Mouse (Mus musculus): ENCODE measurements around the gene Gab2. TPM values are rescaled to one million over a fixed set of nuclear protein-coding genes. Genes with fewer than 3 reads are reported as not detected.

Gene Gab2
- total and polyA plus RNA-seq, 3 experiments: 0.12 to 0.50 (median 0.30) TPM

DNA sequence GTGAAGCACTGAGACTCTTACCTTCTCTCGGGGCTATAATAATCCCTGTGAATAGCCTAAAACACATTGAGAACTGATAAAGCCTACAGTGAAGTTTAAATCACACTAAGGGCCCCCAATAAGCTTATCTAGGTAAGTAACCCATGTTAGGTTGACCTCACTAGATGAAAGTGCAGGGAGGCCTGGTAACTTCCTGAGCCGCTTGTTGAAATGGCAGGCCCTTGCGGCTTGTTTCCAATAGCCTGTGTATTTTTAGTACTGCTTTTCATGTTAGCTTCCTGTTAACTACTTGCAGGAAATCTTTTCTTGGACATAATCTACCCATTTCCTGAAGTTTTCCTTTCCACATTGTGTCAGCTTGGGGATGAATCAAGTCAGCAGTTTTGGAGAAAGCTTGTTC, 90.7 kb downstream of the Gab2 start:
- H3K9ac ChIP-seq (ENCODE audit: insufficient read depth, low read depth): no peak overlapping the region
- H3K4me3 ChIP-seq (replicated peaks in 1 of 3; ENCODE audit: low read depth in 2 of 3, low read length in 2 of 3, poor library complexity in 1 of 3): no peak overlapping the region
- dilution Hi-C loops (cut with MboI; ENCODE audit: extremely low pct_ligation_motif_present, extremely low pct_unique_long_range_greater_than_20kb, low sequenced_read_pairs): no loop called here
- H3K79me2 ChIP-seq (replicated peaks; ENCODE audit: control insufficient read depth, extremely low read depth, insufficient read depth, poor library complexity, severe bottlenecking): no peaks in the 10 kb centered on the region
- H3K27ac ChIP-seq (ENCODE audit: insufficient read depth, low read depth): no peak overlapping the region
- no peaks in the 10 kb centered on the region for H3K27me3 ChIP-seq (replicated peaks)
- in situ Hi-C loops (cut with MboI; ENCODE audit: low pct_ligation_motif_present, low pct_unique_long_range_greater_than_20kb, low sequenced_read_pairs): no loop called here
- no peaks in the 10 kb centered on the region for H3K9me3 ChIP-seq (replicated peaks; ENCODE audit: low read length)
- H3K36me3 ChIP-seq (replicated peaks in 1 of 2; ENCODE audit: control insufficient read depth in 1 of 2, insufficient read depth in 1 of 2, low read length in 1 of 2): no peaks in the 10 kb centered on the region
- peaks cover 0 to 10% of the 10 kb centered on the region in 2 experiments; a peak in 2 of 4 replicates for H3K4me1 ChIP-seq (ENCODE audit: control insufficient read depth in 1 of 2, insufficient read depth in 2 of 2)
- no peak for DNase-seq (ENCODE audit: extremely low read depth)
- no peak for TF ChIP-seq NELFE (IDR thresholded peaks at IDR 0.05; ENCODE audit: low read depth, low read length)
- no peak for TF ChIP-seq POLR2AphosphoS2 (IDR thresholded peaks at IDR 0.05; ENCODE audit: low read depth, low read length)
- TF ChIP-seq MEF2A (IDR thresholded peaks at IDR 0.05; ENCODE audit: borderline replicate concordance, low read depth, low read length): no peak
- no peak for TF ChIP-seq MAZ (IDR thresholded peaks at IDR 0.05; ENCODE audit: low read depth, low read length)
- no peak for TF ChIP-seq ELF1 (IDR thresholded peaks at IDR 0.05; ENCODE audit: low read depth, low read length)
- H3K4me2 ChIP-seq (ENCODE audit: insufficient read depth, low read depth, poor library complexity, severe bottlenecking): no peak overlapping the region

DNA sequence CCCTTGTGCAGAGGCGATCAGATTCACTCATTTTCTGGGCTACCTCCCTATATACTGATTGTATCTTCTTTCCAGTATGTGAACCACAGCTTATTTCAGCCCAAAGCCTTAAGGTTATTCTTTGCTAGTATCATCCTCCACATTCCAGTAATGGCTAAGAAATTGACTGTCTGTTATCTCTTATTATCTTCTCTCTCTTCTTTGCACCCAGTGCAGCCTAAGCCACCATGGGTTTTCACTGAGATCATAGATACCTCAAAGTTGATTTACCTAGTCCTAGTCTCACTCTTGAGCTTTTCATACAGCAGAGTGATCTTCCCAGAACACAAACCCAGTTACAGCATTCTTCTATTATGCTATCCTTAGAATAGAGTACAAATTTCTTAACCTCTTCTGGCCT, 100.5 kb downstream of the Gab2 start:
- in situ Hi-C loops (cut with MboI; ENCODE audit: low pct_ligation_motif_present, low pct_unique_long_range_greater_than_20kb, low sequenced_read_pairs): no loop called here
- no peaks in the 10 kb centered on the region for H3K9me3 ChIP-seq (replicated peaks; ENCODE audit: low read length)
- DNase-seq (ENCODE audit: extremely low read depth): no peak
- H3K27ac ChIP-seq (ENCODE audit: insufficient read depth, low read depth): no peak overlapping the region
- no peaks in the 10 kb centered on the region for H3K4me1 ChIP-seq (ENCODE audit: control insufficient read depth in 1 of 2, insufficient read depth in 2 of 2)
- no peak overlapping the region for H3K9ac ChIP-seq (ENCODE audit: insufficient read depth, low read depth)
- no peak overlapping the region for H3K4me3 ChIP-seq (replicated peaks in 1 of 3; ENCODE audit: low read depth in 2 of 3, low read length in 2 of 3, poor library complexity in 1 of 3)
- dilution Hi-C loops (cut with MboI; ENCODE audit: extremely low pct_ligation_motif_present, extremely low pct_unique_long_range_greater_than_20kb, low sequenced_read_pairs): no loop called here
- no peaks in the 10 kb centered on the region for H3K27me3 ChIP-seq (replicated peaks)
- H3K4me2 ChIP-seq (ENCODE audit: insufficient read depth, low read depth, poor library complexity, severe bottlenecking): no peak overlapping the region
- H3K36me3 ChIP-seq (replicated peaks in 1 of 2; ENCODE audit: control insufficient read depth in 1 of 2, insufficient read depth in 1 of 2, low read length in 1 of 2): no peaks in the 10 kb centered on the region
- no peak for TF ChIP-seq POLR2AphosphoS2 (IDR thresholded peaks at IDR 0.05; ENCODE audit: low read depth, low read length)
- no peak for TF ChIP-seq E2F4 (IDR thresholded peaks at IDR 0.05; ENCODE audit: insufficient replicate concordance, low read depth, low read length)
- no peak for TF ChIP-seq JUND (conservative IDR thresholded peaks at IDR 0.05; ENCODE audit: low read depth, low read length)
- TF ChIP-seq MAZ (IDR thresholded peaks at IDR 0.05; ENCODE audit: low read depth, low read length): no peak
- no peak for TF ChIP-seq POLR2A (IDR thresholded peaks at IDR 0.05; ENCODE audit: low read depth, low read length)
- TF ChIP-seq ZKSCAN1 (IDR thresholded peaks at IDR 0.05; ENCODE audit: borderline replicate concordance, low read depth, low read length): no peak
- no peak for TF ChIP-seq KAT2A (IDR thresholded peaks at IDR 0.05; ENCODE audit: insufficient replicate concordance, low read length)
- no peak for TF ChIP-seq TCF12 (IDR thresholded peaks at IDR 0.05; ENCODE audit: low read depth, low read length)
- TF ChIP-seq UBTF (IDR thresholded peaks at IDR 0.05; ENCODE audit: low read depth, low read length): no peak
- no peak for TF ChIP-seq CHD1 (IDR thresholded peaks at IDR 0.05; ENCODE audit: low read depth, low read length)
- H3K79me2 ChIP-seq (replicated peaks; ENCODE audit: control insufficient read depth, extremely low read depth, insufficient read depth, poor library complexity, severe bottlenecking): no peaks in the 10 kb centered on the region

DNA sequence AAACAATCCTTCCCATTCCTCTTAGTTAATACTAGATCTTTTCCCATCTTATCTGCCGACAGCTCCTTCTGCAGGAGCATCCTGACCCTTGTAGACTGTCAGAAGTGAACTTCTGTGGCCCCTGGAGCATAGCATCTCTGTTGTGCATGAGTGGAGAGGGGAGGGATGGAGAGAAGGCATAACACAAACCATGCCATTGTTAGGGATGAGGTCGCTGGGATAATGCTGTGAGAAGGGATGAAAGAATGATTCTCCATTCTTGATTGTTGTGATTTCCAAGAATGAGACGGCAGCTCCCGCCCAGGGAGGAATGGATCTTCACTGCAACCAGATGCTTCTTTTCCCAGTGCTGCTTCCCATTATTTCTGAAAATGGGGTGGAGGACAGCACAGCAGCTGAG, 102.0 kb downstream of the Gab2 start:
- in situ Hi-C loops (cut with MboI; ENCODE audit: low pct_ligation_motif_present, low pct_unique_long_range_greater_than_20kb, low sequenced_read_pairs) (no loop called here), dilution Hi-C loops (cut with MboI; ENCODE audit: extremely low pct_ligation_motif_present, extremely low pct_unique_long_range_greater_than_20kb, low sequenced_read_pairs) (no loop called here)
- Histone ChIP-seq H3K79me2 (replicated peaks; ENCODE audit: control insufficient read depth, extremely low read depth, insufficient read depth, poor library complexity, severe bottlenecking) (no peaks in the 10 kb centered on the region), H3K27me3 (replicated peaks) (no peaks in the 10 kb centered on the region), H3K4me1 (ENCODE audit: control insufficient read depth in 1 of 2, insufficient read depth in 2 of 2) (no peaks in the 10 kb centered on the region), H3K9me3 (replicated peaks; ENCODE audit: low read length) (no peaks in the 10 kb centered on the region), H3K4me3 (replicated peaks in 1 of 3; ENCODE audit: low read depth in 2 of 3, low read length in 2 of 3, poor library complexity in 1 of 3) (no peak overlapping the region), H3K27ac (ENCODE audit: insufficient read depth, low read depth) (no peak overlapping the region), H3K36me3 (replicated peaks in 1 of 2; ENCODE audit: control insufficient read depth in 1 of 2, insufficient read depth in 1 of 2, low read length in 1 of 2) (no peaks in the 10 kb centered on the region), H3K9ac (ENCODE audit: insufficient read depth, low read depth) (no peak overlapping the region), H3K4me2 (ENCODE audit: insufficient read depth, low read depth, poor library complexity, severe bottlenecking) (no peak overlapping the region)
- DNase-seq (ENCODE audit: extremely low read depth): no peak
- no peak for TF ChIP-seq ZMIZ1 (IDR thresholded peaks at IDR 0.05; ENCODE audit: low read depth, low read length)
- TF ChIP-seq E2F4 (IDR thresholded peaks at IDR 0.05; ENCODE audit: insufficient replicate concordance, low read depth, low read length): no peak
- TF ChIP-seq MYC (IDR thresholded peaks at IDR 0.05; ENCODE audit: low read depth, low read length): no peak
- TF ChIP-seq CTCF (conservative IDR thresholded peaks at IDR 0.05 in 1 of 2, IDR thresholded peaks at IDR 0.05 in 1 of 2; ENCODE audit: low read depth in 2 of 2, low read length in 2 of 2): no peak
- no peak for TF ChIP-seq ELF1 (IDR thresholded peaks at IDR 0.05; ENCODE audit: low read depth, low read length)
- no peak for TF ChIP-seq MAFK (IDR thresholded peaks at IDR 0.05; ENCODE audit: insufficient replicate concordance, low read length)
- TF ChIP-seq GABPA (IDR thresholded peaks at IDR 0.05; ENCODE audit: insufficient replicate concordance, low read depth, low read length): no peak
- TF ChIP-seq TBP (conservative IDR thresholded peaks at IDR 0.05; ENCODE audit: low read depth, low read length): no peak
- no peak for TF ChIP-seq JUND (conservative IDR thresholded peaks at IDR 0.05; ENCODE audit: low read depth, low read length)
- TF ChIP-seq CHD1 (IDR thresholded peaks at IDR 0.05; ENCODE audit: low read depth, low read length): no peak
- no peak for TF ChIP-seq IRF4 (IDR thresholded peaks at IDR 0.05; ENCODE audit: low read depth, low read length)
- TF ChIP-seq MEF2A (IDR thresholded peaks at IDR 0.05; ENCODE audit: borderline replicate concordance, low read depth, low read length): no peak
- no peak for TF ChIP-seq USF1 (IDR thresholded peaks at IDR 0.05; ENCODE audit: low read depth, low read length)
- TF ChIP-seq ETS1 (conservative IDR thresholded peaks at IDR 0.05; ENCODE audit: low read depth, low read length): no peak
- no peak for TF ChIP-seq CHD2 (IDR thresholded peaks at IDR 0.05; ENCODE audit: low read length)
- TF ChIP-seq RAD21 (IDR thresholded peaks at IDR 0.05; ENCODE audit: low read depth, low read length): no peak
- no peak for TF ChIP-seq ZKSCAN1 (IDR thresholded peaks at IDR 0.05; ENCODE audit: borderline replicate concordance, low read depth, low read length)
